Mouse (Mus musculus) liver, embryonic 13.5 days (tissue): ENCODE results near the gene Prr5. TPM values are rescaled to one million over a fixed set of nuclear protein-coding genes. Genes with fewer than 3 reads are reported as not detected.

Source experiments
- ATAC-seq: fragments of 200-750 bp; cut with Nextera tagmentation; 2 replicates; pipeline ENCODE4 v1.8.0; 2017; ENCODE audit warnings: low read depth, mild to moderate bottlenecking, moderate number of reproducible peaks, moderate library complexity
- DNase-seq: peaks from one replicate; pipeline ENCODE4 v3.0.0; 2022
- H3K27ac ChIP-seq: fragments of 300-500 bp; sonication (generic); 2 replicates; pipeline ENCODE4 v1.5.1; 2015; ENCODE audit warnings: moderate library complexity, mild to moderate bottlenecking, inconsistent platforms
- H3K27me3 ChIP-seq: fragments of 300-500 bp; sonication (generic); 2 replicates; pipeline ENCODE4 v1.6.1; 2015; ENCODE audit warnings: mild to moderate bottlenecking, inconsistent platforms
- H3K36me3 ChIP-seq: fragments of 300-500 bp; sonication (generic); 2 replicates; pipeline ENCODE4 v1.6.1; 2015; ENCODE audit warnings: mild to moderate bottlenecking, inconsistent platforms
- H3K4me1 ChIP-seq: fragments of 300-500 bp; sonication (generic); replicated peaks from 2 replicates; pipeline ENCODE4 v1.6.1; 2015; ENCODE audit warnings: inconsistent platforms
- H3K4me2 ChIP-seq: fragments of 300-500 bp; sonication (generic); 2 replicates; pipeline ENCODE4 v1.6.1; 2015; ENCODE audit warnings: inconsistent platforms, mild to moderate bottlenecking, moderate library complexity
- H3K4me3 ChIP-seq: fragments of 300-500 bp; sonication (generic); replicated peaks from 2 replicates; pipeline ENCODE4 v1.5.1; 2015; ENCODE audit warnings: mild to moderate bottlenecking, inconsistent platforms
- H3K9ac ChIP-seq: fragments of 300-500 bp; sonication (generic); 2 replicates; pipeline ENCODE4 v1.6.1; 2015; ENCODE audit warnings: mild to moderate bottlenecking, inconsistent platforms
- H3K9me3 ChIP-seq: fragments of 300-500 bp; sonication (generic); replicated peaks from 2 replicates; pipeline ENCODE4 v1.6.1; 2016; ENCODE audit warnings: inconsistent platforms
- WGBS: fragments of 180-500 bp; shearing (Covaris S2); methylation state at CpG from one replicate; pipeline ENCODE4 v1.1.7; 2015; ENCODE audit not compliant: insufficient replicate concordance; 5-methylcytosine and 5-hydroxymethylcytosine counted together
- polyA plus RNA-seq: library from polyadenylated mRNA; unstranded; fragments of >200 nt; fragmentation: Nextera tagmentation; extraction: Ambion mirVana; gene quantifications from 2 replicates; pipeline ENCODE4 v1.2.1, GENCODE M21; 2015

Gene Prr5
- polyA plus RNA-seq, 1 experiment from 2014 or later: 7.6 TPM

DNA sequence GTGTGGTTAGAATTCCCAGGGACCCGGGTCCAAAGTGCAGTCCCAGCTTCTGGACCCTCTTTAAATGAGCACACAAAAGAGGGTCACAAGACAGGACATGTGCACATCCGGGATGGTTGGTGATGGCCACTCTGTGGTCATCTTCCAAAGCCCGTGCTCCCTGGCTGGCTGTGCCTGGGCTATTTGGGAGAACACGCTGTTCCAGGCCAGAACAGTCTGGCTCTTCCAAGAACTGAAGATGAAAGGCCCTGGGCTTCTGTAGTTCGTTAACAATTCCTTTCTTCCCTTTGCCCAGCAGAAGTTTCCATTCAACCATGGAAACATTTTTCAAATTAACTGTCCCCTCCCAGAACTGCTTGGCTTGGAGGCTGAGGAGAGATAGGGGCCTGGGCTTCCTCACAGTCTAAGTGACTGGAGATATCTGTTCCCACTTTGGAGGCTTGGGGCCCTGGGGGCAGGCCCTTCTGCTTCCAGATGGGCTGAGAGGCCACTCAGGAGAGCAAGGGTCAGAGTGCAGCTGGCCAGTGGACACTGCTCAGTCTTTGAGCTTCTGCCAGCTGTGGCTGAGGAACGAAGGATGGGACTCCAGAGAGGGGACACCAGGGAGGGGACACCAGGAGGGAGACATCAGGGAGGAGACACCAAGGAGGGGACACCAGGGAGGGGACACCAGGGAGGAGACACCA lies 29.8 kb upstream of the Prr5 start:
- no peak for ATAC-seq
- H3K4me1 ChIP-seq: peaks cover 18% of the 10 kb centered on the region

GRCm38 (mm10) chr15:84640722-84641121 lies 28.7 kb upstream of the Prr5 start:
- DNase-seq (no peak), ATAC-seq (no peak)
- H3K36me3 ChIP-seq: no peaks in the 10 kb centered on the region
- no peaks in the 10 kb centered on the region for H3K9me3 ChIP-seq
- no peak overlapping the region for H3K4me3 ChIP-seq
- H3K4me2 ChIP-seq: no peak overlapping the region
- WGBS: 70% methylated on average over 6 of the region's 6 CpGs
- H3K27ac ChIP-seq: no peak overlapping the region
- peaks cover 18% of the 10 kb centered on the region for H3K4me1 ChIP-seq
- no peaks in the 10 kb centered on the region for H3K27me3 ChIP-seq
- no peak overlapping the region for H3K9ac ChIP-seq

More for the DNA sequence above, 29.8 kb upstream of the Prr5 start:
- H3K9ac ChIP-seq: no peak overlapping the region
- no peaks in the 10 kb centered on the region for H3K36me3 ChIP-seq
- peak overlapping the region; percentile 37 for H3K27ac ChIP-seq
- no peaks in the 10 kb centered on the region for H3K27me3 ChIP-seq
- no peak overlapping the region for H3K4me3 ChIP-seq
- no peak for DNase-seq
- H3K4me2 ChIP-seq: no peak overlapping the region
- 38% methylated on average over 6 of the region's 6 CpGs for WGBS
- H3K9me3 ChIP-seq: no peaks in the 10 kb centered on the region

- H3K9me3 ChIP-seq: no peaks in the 10 kb centered on the region
- no peak overlapping the region for H3K4me2 ChIP-seq
- H3K27me3 ChIP-seq: no peaks in the 10 kb centered on the region
- H3K36me3 ChIP-seq: no peaks in the 10 kb centered on the region
- peaks cover 18% of the 10 kb centered on the region for H3K4me1 ChIP-seq
- no peak overlapping the region for H3K27ac ChIP-seq
- no peak for DNase-seq
- 43% methylated on average over 5 of the region's 5 CpGs for WGBS
- ATAC-seq: no peak
- H3K9ac ChIP-seq: no peak overlapping the region
- H3K4me3 ChIP-seq: no peak overlapping the region
Observed at GRCm38 (mm10) chr15:84641127-84641526, 28.3 kb upstream of the Prr5 start.

- H3K4me2 ChIP-seq: no peak overlapping the region
- DNase-seq (no peak), ATAC-seq (no peak)
- H3K36me3 ChIP-seq: no peaks in the 10 kb centered on the region
- H3K9me3 ChIP-seq: no peaks in the 10 kb centered on the region
- H3K9ac ChIP-seq: no peak overlapping the region
- H3K27me3 ChIP-seq: no peaks in the 10 kb centered on the region
- no peak overlapping the region for H3K27ac ChIP-seq
- H3K4me3 ChIP-seq: no peak overlapping the region
- H3K4me1 ChIP-seq: peaks cover 18% of the 10 kb centered on the region
- 81% methylated on average over 1 of the region's 1 CpGs for WGBS
Observed at GRCm38 (mm10) chr15:84641948-84642347, 27.5 kb upstream of the Prr5 start.

DNA sequence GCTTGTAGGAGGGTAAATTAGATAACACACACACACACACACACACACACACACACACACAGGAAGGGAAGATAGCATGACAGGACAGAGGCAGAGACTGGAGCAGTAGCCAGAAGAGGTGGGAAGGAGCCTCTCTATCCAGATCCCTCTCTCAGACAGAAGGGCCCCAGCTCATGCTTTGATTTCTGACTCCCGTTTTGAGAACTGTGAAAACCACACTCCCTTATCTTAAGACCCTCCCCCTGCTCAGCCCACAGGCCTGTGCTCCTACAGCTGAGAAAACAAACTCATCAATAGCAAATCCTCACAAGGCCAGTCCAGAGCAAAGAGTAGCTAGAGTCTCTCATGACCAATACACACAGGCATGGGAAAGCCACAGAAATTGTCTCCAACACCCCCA lies 26.2 kb upstream of the Prr5 start:
- H3K4me3 ChIP-seq: no peak overlapping the region
- ATAC-seq (no peak), DNase-seq (no peak)
- H3K9me3 ChIP-seq: no peaks in the 10 kb centered on the region
- no peak overlapping the region for H3K27ac ChIP-seq
- 0% methylated on average over 1 of the region's 1 CpGs for WGBS
- peaks cover 18% of the 10 kb centered on the region for H3K4me1 ChIP-seq
- H3K4me2 ChIP-seq: no peak overlapping the region
- no peaks in the 10 kb centered on the region for H3K36me3 ChIP-seq
- no peak overlapping the region for H3K9ac ChIP-seq
- H3K27me3 ChIP-seq: no peaks in the 10 kb centered on the region

DNA sequence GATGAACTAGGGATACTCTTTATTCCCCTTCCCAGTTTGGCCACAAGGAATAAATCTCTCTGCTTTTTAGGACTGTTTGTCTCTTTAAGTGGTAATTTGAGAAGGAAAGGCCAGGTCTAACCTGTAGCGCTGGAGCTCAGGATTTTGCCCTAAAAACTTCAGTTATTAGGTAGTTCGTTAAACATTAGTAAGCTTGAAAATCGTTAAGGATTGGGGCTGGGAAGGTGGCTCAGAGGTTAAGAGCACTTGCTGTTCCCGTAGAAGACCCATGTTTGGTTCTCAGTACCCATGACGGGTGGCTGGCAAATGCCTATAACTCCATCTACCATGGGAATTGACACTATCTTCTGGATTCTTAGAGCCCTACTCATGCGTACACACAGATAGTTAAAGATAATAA lies 17.9 kb upstream of the Prr5 start:
- Histone ChIP-seq H3K9ac (no peak overlapping the region), H3K4me1 (no peaks in the 10 kb centered on the region), H3K4me2 (no peak overlapping the region), H3K27ac (no peak overlapping the region), H3K4me3 (no peak overlapping the region), H3K27me3 (peaks cover 8% of the 10 kb centered on the region; the same call in 1 of the 2 replicates), H3K36me3 (no peaks in the 10 kb centered on the region), H3K9me3 (no peaks in the 10 kb centered on the region)
- DNase-seq (no peak), ATAC-seq (no peak)
- 70% methylated on average over 6 of the region's 6 CpGs for WGBS

- Histone ChIP-seq H3K4me1 (no peaks in the 10 kb centered on the region), H3K9ac (no peak overlapping the region), H3K27me3 (peaks cover 8% of the 10 kb centered on the region; the same call in 1 of the 2 replicates), H3K27ac (no peak overlapping the region), H3K9me3 (no peaks in the 10 kb centered on the region), H3K4me2 (no peak overlapping the region), H3K4me3 (no peak overlapping the region), H3K36me3 (no peaks in the 10 kb centered on the region)
- no peak for ATAC-seq
- DNase-seq: no peak
- WGBS: 72% methylated on average over 7 of the region's 7 CpGs
Observed at GRCm38 (mm10) chr15:84653151-84653550, 16.3 kb upstream of the Prr5 start.

- H3K27me3 ChIP-seq: peaks cover 8% of the 10 kb centered on the region; the same call in 1 of the 2 replicates
Observed at GRCm38 (mm10) chr15:84653979-84654966, 15.1 kb upstream of the Prr5 start.

GRCm38 (mm10) chr15:84654975-84655374 lies 14.4 kb upstream of the Prr5 start:
- no peak overlapping the region for H3K4me2 ChIP-seq
- H3K36me3 ChIP-seq: no peaks in the 10 kb centered on the region
- 0 out of 2 replicates have a peak overlapping the region, but pooled peaks have one; percentile 59 for H3K27ac ChIP-seq
- no peak overlapping the region for H3K9ac ChIP-seq
- no peak overlapping the region for H3K4me3 ChIP-seq
- no peaks in the 10 kb centered on the region for H3K9me3 ChIP-seq
- ATAC-seq (no peak), DNase-seq (no peak)
- H3K4me1 ChIP-seq: no peaks in the 10 kb centered on the region
- WGBS: 45% methylated on average over 10 of the region's 10 CpGs
- peaks cover 8% of the 10 kb centered on the region; the same call in 1 of the 2 replicates for H3K27me3 ChIP-seq

More at GRCm38 (mm10) chr15:84653979-84654966, 15.1 kb upstream of the Prr5 start:
- Histone ChIP-seq H3K27ac (peak overlapping the region; percentile 59), H3K9me3 (no peaks in the 10 kb centered on the region), H3K36me3 (no peaks in the 10 kb centered on the region), H3K9ac (no peak overlapping the region), H3K4me3 (peak overlapping the region; percentile 25), H3K4me1 (no peaks in the 10 kb centered on the region), H3K4me2 (peak overlapping the region; percentile 41)
- WGBS: 7% methylated on average over 28 of the region's 28 CpGs
- ATAC-seq (peak; percentile 53; the same call in 1 of the 2 replicates), DNase-seq (no peak)

DNA sequence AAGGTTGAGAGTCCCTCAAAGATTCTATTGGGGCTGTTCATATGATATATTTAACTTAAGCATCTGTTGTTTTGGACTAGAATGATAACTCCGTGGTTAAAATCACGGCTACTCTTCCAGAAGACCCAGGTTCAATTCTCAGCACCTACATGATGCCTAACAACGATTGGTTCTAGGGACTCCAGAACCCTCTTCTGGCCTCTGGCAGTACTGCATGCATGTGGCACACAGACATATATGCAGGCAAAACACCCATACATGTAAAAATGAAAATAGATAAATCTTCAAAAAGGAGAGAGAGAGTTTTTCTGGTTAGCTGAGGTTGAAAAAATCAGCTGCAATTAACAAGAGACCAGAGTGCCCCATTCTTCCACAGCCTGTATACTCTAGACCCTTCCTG lies 12.7 kb upstream of the Prr5 start:
- Histone ChIP-seq H3K27ac (no peak overlapping the region), H3K9ac (no peak overlapping the region), H3K4me1 (no peaks in the 10 kb centered on the region), H3K9me3 (no peaks in the 10 kb centered on the region), H3K27me3 (peaks cover 8% of the 10 kb centered on the region; the same call in 1 of the 2 replicates), H3K4me3 (no peak overlapping the region), H3K36me3 (no peaks in the 10 kb centered on the region), H3K4me2 (no peak overlapping the region)
- 62% methylated on average over 3 of the region's 3 CpGs for WGBS
- DNase-seq (no peak), ATAC-seq (no peak)

DNA sequence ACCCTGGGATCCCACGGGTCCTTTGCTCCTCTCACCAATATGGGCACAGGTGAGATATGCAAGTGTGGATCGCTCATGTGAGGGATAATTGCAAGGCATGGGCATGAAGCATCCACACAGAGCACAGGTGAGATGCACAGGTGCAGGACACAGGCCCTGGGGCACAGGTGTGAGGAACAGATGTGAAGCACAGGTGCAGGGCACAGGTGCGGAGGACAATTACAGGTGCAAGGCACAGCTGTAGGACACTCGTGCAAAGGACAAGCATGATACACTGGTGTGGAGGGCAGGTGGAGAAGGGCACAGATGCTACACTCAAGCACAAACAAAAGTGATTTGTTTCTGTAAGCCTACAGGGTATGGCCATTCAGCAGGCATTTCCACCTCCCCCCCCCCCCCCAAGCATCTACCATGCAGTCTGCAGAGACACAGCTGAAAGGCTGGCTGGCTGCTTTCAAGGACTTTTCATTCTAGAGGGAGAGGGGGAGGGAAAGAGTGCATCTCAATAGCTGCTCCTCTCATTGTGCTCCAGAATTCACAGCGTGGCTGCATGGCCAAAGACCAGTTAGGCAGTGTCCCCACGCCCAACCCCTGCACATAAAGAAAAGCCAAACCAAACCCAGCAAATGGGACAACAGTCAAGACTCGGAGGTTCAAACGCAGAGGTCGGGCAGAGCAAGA lies 11.9 kb upstream of the Prr5 start:
- DNase-seq (no peak), ATAC-seq (no peak)
- H3K4me2 ChIP-seq: no peak overlapping the region
- peaks cover under 1% of the 10 kb centered on the region for H3K4me1 ChIP-seq
- H3K4me3 ChIP-seq: no peak overlapping the region
- no peaks in the 10 kb centered on the region for H3K9me3 ChIP-seq
- H3K27me3 ChIP-seq: peaks cover 14% of the 10 kb centered on the region; the same call in 1 of the 2 replicates
- 55% methylated on average over 9 of the region's 9 CpGs for WGBS
- H3K36me3 ChIP-seq: no peaks in the 10 kb centered on the region
- H3K27ac ChIP-seq: no peak overlapping the region
- H3K9ac ChIP-seq: no peak overlapping the region
